Mouse (Mus musculus) CD4-positive helper T cell, adult 2 months (primary cell): ENCODE data around the gene Mapk10.

Source experiments
- DNase-seq: peaks from one replicate; pipeline ENCODE4 v3.0.0-alpha.2; 2012; ENCODE audit warnings: low read depth, missing footprints, low spot score

Gene Mapk10

GRCm38 (mm10) chr5:103166755-103167154 lies 44.4 kb downstream of the Mapk10 start:
- DNase-seq = no peak

- DNase-seq = no peak
These were observed 47.1 kb downstream of the Mapk10 start for GRCm38 (mm10) chr5:103164022-103164421.

GRCm38 (mm10) chr5:103161574-103161973 lies 49.6 kb downstream of the Mapk10 start:
- DNase-seq = no peak

- no peak for DNase-seq
These were observed 50.0 kb downstream of the Mapk10 start for GRCm38 (mm10) chr5:103161196-103161540.

GRCm38 (mm10) chr5:103160314-103161195 lies 50.6 kb downstream of the Mapk10 start:
- no peak for DNase-seq

GRCm38 (mm10) chr5:103140935-103141334 lies 70.2 kb downstream of the Mapk10 start:
- DNase-seq = no peak

- DNase-seq = no peak
These were observed 76.3 kb downstream of the Mapk10 start for GRCm38 (mm10) chr5:103134839-103135238.

- DNase-seq = no peak
These were observed 77.5 kb downstream of the Mapk10 start for GRCm38 (mm10) chr5:103133626-103134025.

GRCm38 (mm10) chr5:103132814-103133213 lies 78.3 kb downstream of the Mapk10 start:
- no peak for DNase-seq

- no peak for DNase-seq
These were observed 91.5 kb downstream of the Mapk10 start for GRCm38 (mm10) chr5:103119618-103120017.

- no peak for DNase-seq
These were observed 95.6 kb downstream of the Mapk10 start for GRCm38 (mm10) chr5:103115571-103115970.

GRCm38 (mm10) chr5:103112471-103112870 lies 98.7 kb downstream of the Mapk10 start:
- no peak for DNase-seq

GRCm38 (mm10) chr5:103109409-103109808 lies 101.7 kb downstream of the Mapk10 start:
- DNase-seq = no peak

GRCm38 (mm10) chr5:103105441-103106414 lies 105.4 kb downstream of the Mapk10 start:
- no peak for DNase-seq

- no peak for DNase-seq
These were observed 107.1 kb downstream of the Mapk10 start for GRCm38 (mm10) chr5:103104082-103104481.

GRCm38 (mm10) chr5:103102876-103103393 lies 108.2 kb downstream of the Mapk10 start:
- no peak for DNase-seq

- DNase-seq = no peak
These were observed 109.0 kb downstream of the Mapk10 start for GRCm38 (mm10) chr5:103102176-103102575.

- no peak for DNase-seq
These were observed 117.0 kb downstream of the Mapk10 start for GRCm38 (mm10) chr5:103094166-103094565.

GRCm38 (mm10) chr5:103085844-103086243 lies 125.3 kb downstream of the Mapk10 start:
- no peak for DNase-seq

- DNase-seq = no peak
These were observed 135.7 kb downstream of the Mapk10 start for GRCm38 (mm10) chr5:103075451-103075850.

- no peak for DNase-seq
These were observed 138.8 kb downstream of the Mapk10 start for GRCm38 (mm10) chr5:103072200-103072825.
